Mouse (Mus musculus) spleen, postnatal 4 days (tissue): ENCODE measurements around the gene Farp1.

Source experiments
- DNase-seq, 2 experiments: peaks; one replicate each; pipeline ENCODE4 v3.0.0; 2022; ENCODE audit warnings: low spot score in 2 of 2

Farp1 gene

DNA sequence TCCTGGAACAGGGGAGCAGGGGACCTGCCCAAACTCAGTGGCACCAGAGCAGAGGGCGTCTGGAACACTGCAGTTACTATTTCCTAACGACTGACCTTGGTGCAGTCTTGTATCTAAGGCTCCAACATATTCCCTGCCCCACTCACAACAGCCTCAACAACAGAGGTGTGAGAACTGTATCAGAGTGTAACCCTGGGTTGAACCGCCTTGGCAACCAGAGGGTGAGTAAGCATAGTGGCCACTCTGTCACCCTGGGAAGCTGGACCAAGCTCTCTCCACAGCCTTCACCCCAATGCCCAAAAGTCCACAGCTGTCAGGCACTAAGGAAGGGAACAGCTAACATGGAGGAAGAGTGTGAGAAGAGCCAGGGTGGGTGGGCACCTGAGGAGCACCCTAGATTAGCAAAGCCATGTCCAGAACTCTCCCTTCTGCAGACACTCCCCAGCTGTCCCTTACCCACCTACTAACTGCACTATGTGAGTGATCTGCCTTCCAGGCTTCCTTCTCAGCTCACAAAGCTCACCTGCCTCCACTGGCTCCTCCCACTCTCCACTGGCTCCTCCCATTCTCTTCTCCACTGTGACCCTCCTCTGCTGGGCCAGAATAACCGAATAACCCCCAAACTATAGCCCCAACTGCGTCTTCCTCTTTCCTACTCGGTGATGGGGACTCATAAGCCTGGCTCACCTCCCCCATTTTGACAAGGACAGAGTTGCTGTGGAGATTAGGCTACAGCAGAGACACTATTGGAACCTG is 275.5 kb downstream of the Farp1 start:
- no peak for DNase-seq

DNA sequence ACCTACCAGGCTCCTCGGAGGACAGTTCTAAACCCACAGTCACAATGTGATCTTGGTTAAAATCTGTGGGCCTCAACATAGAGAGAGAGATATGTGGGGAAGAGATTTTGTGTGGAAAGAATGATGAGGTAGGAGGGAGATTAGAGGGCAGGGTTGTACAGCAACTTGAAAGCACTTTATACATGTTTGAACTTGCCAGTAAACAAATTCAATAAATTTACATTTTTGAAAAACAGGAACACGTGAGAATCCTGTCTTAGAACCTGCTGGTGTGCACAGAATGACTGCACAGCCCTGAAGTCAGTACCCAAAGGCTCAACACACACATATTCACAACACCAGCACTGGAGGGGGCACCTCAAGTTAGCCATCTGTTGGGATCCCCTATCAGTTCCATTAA is 276.1 kb downstream of the Farp1 start:
- no peak for DNase-seq

DNA sequence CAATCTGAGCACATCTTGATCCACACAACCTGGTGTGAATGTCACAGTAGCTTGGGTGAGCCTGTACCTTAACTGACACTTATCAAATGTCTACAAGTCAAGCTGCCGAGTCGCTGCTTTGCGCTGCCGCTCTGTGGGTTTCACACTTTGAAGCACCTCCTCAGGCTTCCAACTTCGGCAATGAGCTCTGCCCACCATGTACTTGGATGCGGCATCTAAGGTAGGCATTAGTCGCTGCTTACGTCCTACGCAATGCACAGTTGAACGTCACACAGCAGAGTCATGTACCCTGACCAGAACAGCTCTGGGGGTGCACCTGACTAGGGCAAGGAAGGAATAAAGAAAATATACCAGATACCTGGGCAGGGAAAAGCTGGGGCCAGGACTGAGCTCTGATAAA is 278.3 kb downstream of the Farp1 start:
- no peak for DNase-seq

DNA sequence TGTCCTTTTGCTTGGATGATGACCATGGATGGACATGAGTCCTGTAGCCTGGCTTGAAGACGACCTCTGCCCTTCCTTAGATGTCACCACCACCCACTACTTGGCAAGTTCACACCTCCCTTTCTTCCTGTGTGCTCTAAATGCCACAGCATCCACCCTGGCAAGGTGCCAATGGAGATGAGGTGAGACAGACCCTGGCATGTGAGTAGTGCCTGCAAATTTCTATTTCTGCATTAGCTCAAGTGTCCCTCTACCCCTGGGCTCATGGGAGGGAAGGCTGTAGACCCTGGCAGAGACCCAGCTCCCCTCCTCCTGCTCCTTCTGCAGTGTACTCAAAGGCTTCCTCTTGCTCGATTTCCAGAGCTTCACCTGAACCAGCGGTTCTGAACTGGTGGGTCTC is 279.9 kb downstream of the Farp1 start:
- DNase-seq = no peak

DNA sequence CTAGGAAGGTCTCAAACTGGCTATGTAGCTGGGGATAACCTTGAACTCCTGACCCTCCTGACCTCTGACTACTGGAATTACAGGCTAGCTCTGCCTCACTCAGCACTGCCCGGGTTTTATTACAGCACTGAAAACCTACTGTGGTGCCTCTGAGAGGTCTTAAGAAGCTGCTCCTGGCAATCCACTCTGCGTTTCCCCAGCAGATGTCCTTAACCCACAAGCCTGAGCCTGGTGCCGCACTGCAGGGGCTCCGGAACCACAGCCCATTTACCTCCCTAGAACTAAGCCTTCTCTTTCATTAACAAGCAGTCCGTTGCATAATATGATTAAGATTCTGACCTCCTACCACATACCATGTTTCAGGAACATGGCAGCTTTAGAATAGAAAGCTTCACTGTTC is 281.1 kb downstream of the Farp1 start:
- no peak for DNase-seq

DNA sequence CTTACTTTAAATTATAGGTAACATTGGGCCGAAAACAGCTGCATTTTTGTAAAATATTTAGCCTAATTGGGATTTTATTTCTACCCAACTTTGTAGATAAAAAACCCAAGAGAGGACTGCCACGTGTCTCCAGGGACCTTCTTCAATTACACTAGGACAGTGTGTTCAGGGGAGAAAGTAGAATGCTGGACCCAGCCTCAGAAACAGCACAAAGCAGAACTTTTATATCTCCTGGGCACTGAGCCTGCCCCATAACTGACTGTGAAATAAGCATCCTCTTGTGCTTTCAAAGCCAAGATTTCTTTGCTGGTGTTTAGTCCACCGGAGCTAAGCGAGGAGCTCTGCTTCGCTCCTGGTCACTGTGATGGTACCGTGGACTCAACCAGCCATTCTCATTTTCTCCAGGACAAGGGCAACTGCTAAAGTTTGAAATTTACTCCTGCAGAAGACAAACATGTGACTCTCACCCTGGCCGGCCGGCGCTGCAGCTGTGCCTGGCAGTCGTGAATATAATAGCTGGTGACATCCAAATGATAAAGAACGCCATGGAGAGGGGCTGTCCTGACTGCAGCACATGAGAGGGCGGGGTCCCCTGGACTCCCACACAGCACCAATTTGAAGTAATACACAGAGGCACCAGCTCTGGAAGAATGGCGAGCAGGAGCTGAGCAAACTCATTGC is 281.8 kb downstream of the Farp1 start:
- DNase-seq = no peak

DNA sequence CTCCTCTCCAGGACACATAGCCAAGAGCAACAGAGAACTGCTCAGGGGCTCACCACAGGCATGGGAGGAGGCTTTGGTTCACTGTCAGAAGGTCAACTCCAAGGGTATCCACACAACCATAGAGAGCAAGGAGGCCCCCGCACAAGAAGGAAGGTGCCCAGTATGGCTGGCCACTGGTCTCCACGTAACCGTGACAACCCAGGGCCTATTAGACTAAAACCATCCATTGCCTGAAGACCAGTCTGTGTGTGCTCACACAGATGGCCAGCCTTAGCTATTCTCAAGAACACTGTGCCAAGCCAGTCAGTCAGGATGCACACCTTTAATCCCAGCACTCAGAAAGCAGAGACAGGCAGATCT is 282.3 kb downstream of the Farp1 start:
- no peak for DNase-seq

DNA sequence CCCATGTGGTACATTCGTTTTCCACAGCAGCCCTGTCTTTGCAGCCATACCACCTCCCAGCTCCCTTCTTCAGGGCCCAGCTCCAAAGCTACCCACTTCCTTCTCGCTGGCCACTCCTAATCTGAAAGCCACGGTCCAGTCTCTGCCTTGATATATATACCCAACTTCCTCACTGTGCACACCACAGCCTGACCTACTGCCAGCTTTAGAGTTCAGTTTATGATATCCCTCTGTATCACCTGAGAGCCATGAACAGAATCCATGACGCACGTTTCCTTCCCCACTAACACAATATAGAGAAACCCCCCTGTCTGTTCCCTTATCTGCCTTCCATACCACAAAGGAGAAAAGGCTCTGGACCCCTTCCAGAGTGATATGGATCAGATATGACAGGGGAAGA is 283.4 kb downstream of the Farp1 start:
- no peak for DNase-seq

DNA sequence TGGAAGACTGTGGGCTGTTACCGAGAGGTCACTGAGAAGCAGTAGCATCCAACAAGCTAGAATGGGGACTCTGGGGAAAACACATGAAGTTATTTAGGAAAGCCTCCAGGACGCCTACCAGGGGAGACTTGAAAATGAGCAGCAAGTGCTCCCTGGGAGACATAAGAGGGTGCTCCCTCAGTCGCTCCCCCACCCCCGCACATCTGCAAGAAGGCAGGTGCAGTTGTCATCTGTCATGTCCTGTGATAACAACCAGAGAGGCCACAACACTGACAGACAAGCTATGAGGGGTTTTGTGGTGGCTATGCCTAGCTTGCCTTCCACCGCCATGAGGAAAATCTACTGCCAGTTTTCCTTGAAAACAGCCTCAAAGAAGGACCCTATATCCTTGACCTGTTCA is 287.1 kb downstream of the Farp1 start:
- DNase-seq = no peak

DNA sequence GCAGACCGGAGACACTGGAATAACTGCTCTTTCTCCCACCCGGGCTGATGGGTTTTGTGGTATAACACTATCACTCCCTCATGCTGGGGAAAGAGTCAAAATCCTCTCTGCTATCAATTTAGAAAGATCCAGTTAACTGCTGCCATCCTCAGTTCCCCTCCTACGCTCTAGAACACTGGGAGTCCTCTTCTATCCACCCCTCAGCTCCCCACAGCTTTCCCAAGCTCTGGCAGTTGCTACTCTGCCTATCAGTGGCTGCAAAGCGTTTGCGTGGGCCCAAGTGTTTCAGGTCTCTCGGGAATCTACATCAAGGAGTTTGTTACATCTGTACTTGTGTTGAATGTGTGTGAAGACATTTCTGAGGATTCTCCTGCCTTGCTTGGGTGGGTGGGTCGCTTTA is 287.6 kb downstream of the Farp1 start:
- DNase-seq = no peak

DNA sequence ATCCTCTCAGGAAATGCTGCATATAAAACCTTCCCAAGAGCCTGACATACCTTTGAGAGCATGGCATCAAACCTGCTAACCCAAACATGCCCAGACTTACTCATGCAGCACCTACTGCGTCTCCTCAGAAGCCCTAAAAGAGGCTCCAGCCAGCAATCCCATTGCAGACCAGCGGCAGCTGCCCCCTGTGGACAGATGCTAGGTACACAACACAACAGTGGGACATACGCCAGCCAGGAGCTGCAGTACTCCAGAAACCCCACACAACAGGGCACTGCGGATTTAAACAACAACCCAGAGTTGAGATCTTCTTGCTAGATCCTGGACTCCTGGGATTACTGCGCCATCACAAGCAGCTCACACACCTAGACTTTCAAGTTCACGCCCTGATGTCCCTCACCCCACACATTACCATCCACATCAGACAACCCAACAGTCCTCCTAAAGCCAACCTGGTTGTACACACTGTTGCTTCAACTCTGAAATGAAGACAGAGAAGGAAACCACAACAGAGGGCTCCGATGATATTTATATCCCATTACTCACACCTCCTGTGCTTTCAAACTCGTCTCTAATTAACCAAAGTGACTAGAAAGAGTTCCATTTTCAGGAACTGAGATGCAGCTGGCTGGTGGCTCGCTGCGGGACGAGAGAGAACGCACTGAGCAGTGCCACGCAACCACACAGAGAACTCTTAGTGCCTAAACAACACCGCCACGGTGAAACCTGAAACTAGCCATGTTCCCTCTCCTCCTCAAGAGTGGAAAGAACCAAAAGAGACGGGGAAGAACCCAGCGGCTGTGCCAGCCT is 289.7 kb downstream of the Farp1 start:
- no peak for DNase-seq

DNA sequence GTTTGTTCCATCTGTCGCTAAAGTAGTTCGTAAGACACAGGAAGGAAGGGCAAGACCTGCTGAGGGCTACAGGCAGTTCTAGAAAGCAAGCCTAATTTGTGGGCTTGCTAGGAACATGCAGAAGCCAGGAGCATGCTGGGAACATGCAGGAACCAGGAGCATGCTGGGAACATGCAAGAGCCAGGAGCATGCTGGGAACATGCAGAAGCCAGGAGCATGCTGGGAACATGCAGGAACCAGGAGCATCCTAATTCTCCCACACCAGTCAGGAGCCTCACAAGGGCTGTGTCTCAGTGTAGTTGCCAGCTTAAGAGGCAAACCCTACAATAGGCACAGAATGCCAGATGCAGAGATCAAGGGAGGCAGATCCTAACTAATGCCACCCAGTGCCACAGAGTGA is 291.4 kb downstream of the Farp1 start:
- no peak for DNase-seq

DNA sequence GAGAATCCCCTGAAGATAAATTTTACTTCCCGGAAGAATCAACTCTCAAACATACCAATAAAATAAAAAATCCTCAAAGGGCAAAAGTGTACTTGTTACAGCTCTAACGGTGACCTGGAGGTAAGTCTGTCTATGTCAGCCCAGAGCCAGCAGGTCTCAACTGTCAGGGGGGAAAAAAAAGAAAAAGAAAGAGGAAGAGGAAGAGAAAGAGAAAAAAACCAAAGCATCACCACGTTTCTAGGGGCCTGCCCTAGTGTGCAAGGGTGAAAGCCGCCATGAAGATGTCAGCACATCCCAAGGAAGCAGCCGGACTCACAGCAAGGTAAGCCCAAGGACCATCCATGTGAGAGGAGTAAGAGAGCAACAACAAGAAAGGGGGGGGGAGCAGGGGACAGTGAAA is 293.9 kb downstream of the Farp1 start:
- no peak for DNase-seq

DNA sequence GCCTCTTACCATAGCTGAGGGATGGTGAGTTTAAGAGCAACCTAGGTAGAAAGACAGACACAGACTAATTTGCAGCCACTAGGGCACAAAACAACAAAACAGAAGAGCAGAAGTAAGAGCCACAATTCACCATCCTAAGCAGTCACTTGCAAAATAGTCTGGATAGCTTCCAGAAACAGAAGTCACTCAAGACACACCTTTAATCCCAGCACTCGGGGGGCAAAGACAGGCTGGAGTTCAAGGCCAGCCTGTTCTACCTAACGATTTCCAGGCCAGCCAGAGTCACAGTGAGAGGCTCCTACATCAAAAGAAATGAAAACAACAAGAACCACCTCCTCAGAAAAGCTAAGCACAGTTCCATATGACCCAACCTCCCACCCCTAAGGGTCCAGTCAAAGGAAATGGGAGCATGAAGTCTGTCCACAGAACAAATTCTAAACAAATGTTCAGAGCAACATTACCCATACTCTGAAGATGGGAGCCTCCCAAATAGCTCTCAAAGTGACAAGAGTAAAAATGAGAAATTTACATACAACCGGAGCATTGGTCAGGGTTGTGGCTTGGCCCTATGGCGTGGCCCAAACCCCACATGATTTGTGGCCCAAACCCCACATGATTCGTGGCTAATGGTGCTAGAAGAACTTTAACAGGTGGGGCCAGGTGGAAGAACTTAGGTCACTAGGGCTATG is 294.5 kb downstream of the Farp1 start:
- no peak for DNase-seq

DNA sequence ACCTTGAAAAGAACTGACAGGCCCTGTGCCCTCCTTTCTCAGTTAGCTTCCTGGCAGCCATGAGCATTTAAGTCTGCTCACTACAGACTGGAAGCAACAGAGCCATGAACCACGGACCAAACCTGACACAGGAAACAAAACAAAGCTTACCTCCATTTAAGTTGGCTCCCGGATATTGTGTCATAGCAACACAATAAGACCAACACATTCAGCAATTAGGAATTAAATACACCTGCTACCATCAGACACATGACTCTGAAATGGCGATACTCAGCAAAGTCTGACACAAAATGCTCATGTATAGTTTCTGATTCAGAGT is 295.0 kb downstream of the Farp1 start:
- DNase-seq = no peak
